Mouse (Mus musculus): ENCODE measurements around the gene Wfs1. TPM values are rescaled to one million over a fixed set of nuclear protein-coding genes. Genes with fewer than 3 reads are reported as not detected.

The Wfs1 gene
- polyA plus RNA-seq, 1 experiment: 19.3 TPM

GRCm38 (mm10) chr5:36922811-36923210 lies 66.2 kb downstream of the Wfs1 start:
- no peak for DNase-seq
- TF ChIP-seq CTCF (IDR thresholded peaks at IDR 0.05; ENCODE audit: insufficient read depth, low read length) (no peak), POLR2A (IDR thresholded peaks at IDR 0.05; ENCODE audit: borderline replicate concordance, extremely low read depth, low read depth, low read length) (no peak)
- WGBS: 55% methylated on average over 10 of the region's 10 CpGs
- Histone ChIP-seq H3K4me1 (ENCODE audit: control insufficient read depth, insufficient read depth, low read length) (no peaks in the 10 kb centered on the region), H3K4me3 (replicated peaks; ENCODE audit: extremely low read depth, low read depth, low read length) (no peak overlapping the region)

- H3K4me3 ChIP-seq (replicated peaks; ENCODE audit: extremely low read depth, low read depth, low read length): no peak overlapping the region
- 96% methylated on average over 1 of the region's 1 CpGs for WGBS
- no peak for DNase-seq
- no peaks in the 10 kb centered on the region for H3K4me1 ChIP-seq (ENCODE audit: control insufficient read depth, insufficient read depth, low read length)
- TF ChIP-seq POLR2A (IDR thresholded peaks at IDR 0.05; ENCODE audit: borderline replicate concordance, extremely low read depth, low read depth, low read length): no peak
- no peak for TF ChIP-seq CTCF (IDR thresholded peaks at IDR 0.05; ENCODE audit: insufficient read depth, low read length)
Observed at GRCm38 (mm10) chr5:36921871-36922270, 67.1 kb downstream of the Wfs1 start.

- TF ChIP-seq POLR2A (IDR thresholded peaks at IDR 0.05; ENCODE audit: borderline replicate concordance, extremely low read depth, low read depth, low read length) (no peak), CTCF (IDR thresholded peaks at IDR 0.05; ENCODE audit: insufficient read depth, low read length) (peak; percentile 30; the same call in 1 of the 2 replicates)
- no peak overlapping the region for H3K4me3 ChIP-seq (replicated peaks; ENCODE audit: extremely low read depth, low read depth, low read length)
- H3K4me1 ChIP-seq (ENCODE audit: control insufficient read depth, insufficient read depth, low read length): no peaks in the 10 kb centered on the region
- DNase-seq: no peak
- WGBS: 56% methylated on average over 1 of the region's 1 CpGs
Observed at GRCm38 (mm10) chr5:36920072-36920471, 68.9 kb downstream of the Wfs1 start.

GRCm38 (mm10) chr5:36918016-36918415 lies 71.0 kb downstream of the Wfs1 start:
- no peak for TF ChIP-seq CTCF (IDR thresholded peaks at IDR 0.05; ENCODE audit: insufficient read depth, low read length)
- no peak for TF ChIP-seq POLR2A (IDR thresholded peaks at IDR 0.05; ENCODE audit: borderline replicate concordance, extremely low read depth, low read depth, low read length)
- DNase-seq: no peak
- Histone ChIP-seq H3K4me3 (replicated peaks; ENCODE audit: extremely low read depth, low read depth, low read length) (no peak overlapping the region), H3K4me1 (ENCODE audit: control insufficient read depth, insufficient read depth, low read length) (no peaks in the 10 kb centered on the region)
- 83% methylated on average over 7 of the region's 7 CpGs for WGBS

- TF ChIP-seq POLR2A (IDR thresholded peaks at IDR 0.05; ENCODE audit: borderline replicate concordance, extremely low read depth, low read depth, low read length): no peak
- TF ChIP-seq CTCF (IDR thresholded peaks at IDR 0.05; ENCODE audit: insufficient read depth, low read length): no peak
- no peak for DNase-seq
- Histone ChIP-seq H3K4me3 (replicated peaks; ENCODE audit: extremely low read depth, low read depth, low read length) (no peak overlapping the region), H3K4me1 (ENCODE audit: control insufficient read depth, insufficient read depth, low read length) (no peaks in the 10 kb centered on the region)
- 74% methylated on average over 4 of the region's 4 CpGs for WGBS
Observed at GRCm38 (mm10) chr5:36917245-36917644, 71.8 kb downstream of the Wfs1 start.

- no peak for TF ChIP-seq CTCF (IDR thresholded peaks at IDR 0.05; ENCODE audit: insufficient read depth, low read length)
- whole genome bisulfite sequencing: 81% methylated on average over 4 of the region's 4 CpGs
- no peak for DNase-seq
- no peaks in the 10 kb centered on the region for H3K4me1 ChIP-seq (ENCODE audit: control insufficient read depth, insufficient read depth, low read length)
- H3K4me3 ChIP-seq (replicated peaks; ENCODE audit: extremely low read depth, low read depth, low read length): no peak overlapping the region
Observed at GRCm38 (mm10) chr5:36916581-36916980, 72.4 kb downstream of the Wfs1 start.

Other genes starting within 250 kb of the Wfs1 start
- gene Bloc1s4, start 240.6 kb downstream of the Wfs1 start, polyA plus RNA-seq (2012; rRNA removed): 25.7 and 33.4 TPM in 2 replicates
- 127 and 129 TPM in 2 replicates for gene Mrfap1, start 192.4 kb downstream of the Wfs1 start, polyA plus RNA-seq (2012; rRNA removed)
- 95.6 and 106 TPM in 2 replicates for gene Man2b2, start 158.6 kb downstream of the Wfs1 start, polyA plus RNA-seq (2012; rRNA removed)
- 2.9 and 5.2 TPM in 2 replicates for gene Ppp2r2c, start 120.7 kb downstream of the Wfs1 start, polyA plus RNA-seq (2012; rRNA removed)
- 0.28 and 0.38 TPM in 2 replicates for gene Gm1043, start 96.2 kb upstream of the Wfs1 start, polyA plus RNA-seq (2012; rRNA removed)

Data from lung, adult 2 months (tissue).